Mouse (Mus musculus) thymus, postnatal 36 days (tissue): Measurements from ENCODE around the gene Kcnq2.

ENCODE experiments used
- DNase-seq, 2 experiments: peaks; one replicate each; pipeline ENCODE4 v3.0.0; 2022; ENCODE audit warnings: mixed read lengths in 2 of 2

Kcnq2 gene

DNA sequence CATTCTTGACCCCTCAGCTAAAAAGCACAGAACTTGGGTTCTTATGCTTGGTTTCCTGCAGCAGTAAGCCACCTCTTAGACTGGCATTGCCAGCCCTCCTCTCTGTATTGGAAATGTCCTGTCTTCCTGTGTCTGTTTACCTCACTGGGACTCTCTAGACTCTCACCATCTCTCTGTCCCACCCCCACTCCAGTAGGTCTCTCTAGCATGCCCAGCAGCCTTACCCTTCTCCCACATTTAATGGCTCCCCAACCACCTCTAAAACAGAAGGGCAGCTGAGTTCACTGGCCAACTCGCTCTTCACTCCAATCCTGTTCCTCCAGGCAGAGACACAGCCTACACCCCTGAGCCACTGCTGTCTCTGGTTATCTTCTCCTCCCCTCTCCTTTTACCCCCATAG is 33.5 kb downstream of the Kcnq2 start:
- DNase-seq: no peak

DNA sequence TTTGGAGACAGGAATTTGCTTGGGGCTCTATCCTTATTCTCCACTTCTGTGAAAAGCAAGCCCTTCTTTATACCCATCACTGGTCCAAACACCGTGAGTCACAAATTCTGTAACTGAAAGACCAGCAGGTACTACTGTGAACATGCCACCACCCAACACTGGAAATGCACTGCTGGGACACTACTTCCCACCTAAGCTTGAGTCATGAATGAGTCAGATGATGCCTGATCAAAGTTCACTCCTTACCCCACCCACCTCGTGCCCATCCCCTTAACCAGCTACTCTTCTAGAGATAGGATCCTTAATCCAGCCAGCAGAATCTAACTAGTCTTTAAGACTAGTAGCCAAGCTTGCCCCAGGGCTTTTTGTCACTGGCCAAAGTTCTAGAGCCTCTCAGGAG is 35.0 kb downstream of the Kcnq2 start:
- DNase-seq: no peak

- no peak for DNase-seq
Measured at GRCm38 (mm10) chr2:181090123-181090522, 45.0 kb downstream of the Kcnq2 start.

- no peak for DNase-seq
Measured at GRCm38 (mm10) chr2:181084997-181085396, 50.1 kb downstream of the Kcnq2 start.

DNA sequence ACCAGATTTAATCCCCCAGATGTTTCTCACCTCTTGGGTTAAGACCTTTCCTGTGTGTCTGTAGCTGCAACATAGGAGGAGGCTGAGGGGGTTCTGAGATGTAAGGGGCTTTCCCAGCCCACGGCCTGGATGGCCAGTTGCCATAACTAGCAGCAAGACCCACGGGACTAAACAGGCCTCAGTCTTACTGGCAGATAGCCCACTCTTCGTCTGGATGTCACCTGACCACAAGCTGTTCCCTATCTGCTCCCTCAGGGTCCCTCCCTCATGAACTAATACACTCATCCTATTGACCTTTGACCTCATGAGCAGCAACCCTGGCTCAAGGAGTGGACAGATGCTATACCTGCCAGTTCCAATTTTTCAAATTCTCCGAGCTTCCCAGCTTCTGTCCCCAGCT is 51.2 kb downstream of the Kcnq2 start:
- DNase-seq: no peak

DNA sequence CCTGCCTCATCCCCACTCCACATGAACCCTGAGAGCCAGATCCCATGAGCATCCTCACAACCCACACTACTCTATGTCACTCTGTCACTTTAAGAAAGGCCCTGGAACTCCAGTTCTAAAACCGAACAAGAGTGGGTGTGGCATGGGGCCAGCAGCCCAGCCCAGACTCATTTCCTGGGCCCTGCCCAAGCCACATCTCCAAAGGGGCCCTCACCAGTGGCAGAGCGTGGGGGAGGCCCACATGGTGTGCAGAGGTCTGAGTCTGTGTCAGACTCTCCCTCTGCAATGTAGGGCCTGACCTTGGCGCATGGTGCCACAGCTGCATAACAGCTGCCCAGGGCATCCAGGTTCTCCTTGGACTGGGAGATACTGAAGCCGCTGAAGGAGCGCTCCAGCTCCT is 54.2 kb downstream of the Kcnq2 start:
- DNase-seq: no peak

GRCm38 (mm10) chr2:181079518-181079917 is 55.6 kb downstream of the Kcnq2 start:
- no peak for DNase-seq

GRCm38 (mm10) chr2:181078908-181079307 is 56.2 kb downstream of the Kcnq2 start:
- no peak for DNase-seq

DNA sequence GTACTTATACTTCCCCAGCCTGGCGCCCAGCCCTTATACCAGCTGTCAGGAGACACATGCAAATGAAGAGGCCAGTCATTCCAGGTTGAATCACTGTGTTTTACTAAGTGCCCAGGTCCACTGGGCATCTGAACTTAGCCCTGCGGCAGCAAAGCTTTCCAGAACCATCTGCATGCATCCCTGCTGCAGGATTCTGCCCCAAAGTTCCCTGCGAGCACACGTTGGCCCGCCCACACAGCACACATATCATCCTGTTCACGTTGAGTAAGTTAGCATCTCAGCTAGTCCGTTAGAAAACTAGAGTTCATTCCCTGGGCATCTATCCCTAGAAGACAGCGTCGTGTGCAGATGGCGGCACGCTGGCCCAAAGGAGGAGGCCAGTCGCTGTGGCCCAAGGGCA is 59.6 kb downstream of the Kcnq2 start:
- no peak for DNase-seq

DNA sequence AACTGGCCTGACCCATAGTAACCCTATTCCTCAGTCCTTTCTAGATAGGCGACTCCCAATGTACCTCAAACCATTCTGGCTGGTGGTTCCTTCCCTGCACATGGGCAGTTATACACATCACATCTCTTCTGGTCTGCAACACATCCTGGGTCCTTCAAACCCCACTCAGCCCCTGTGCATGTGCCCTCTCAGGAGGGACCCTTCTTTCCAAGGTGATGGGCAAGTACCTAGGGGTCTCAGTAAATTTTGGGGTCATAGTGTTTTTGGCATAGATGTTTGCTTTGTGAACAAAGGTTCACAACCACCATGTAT is 62.7 kb downstream of the Kcnq2 start:
- no peak for DNase-seq

DNA sequence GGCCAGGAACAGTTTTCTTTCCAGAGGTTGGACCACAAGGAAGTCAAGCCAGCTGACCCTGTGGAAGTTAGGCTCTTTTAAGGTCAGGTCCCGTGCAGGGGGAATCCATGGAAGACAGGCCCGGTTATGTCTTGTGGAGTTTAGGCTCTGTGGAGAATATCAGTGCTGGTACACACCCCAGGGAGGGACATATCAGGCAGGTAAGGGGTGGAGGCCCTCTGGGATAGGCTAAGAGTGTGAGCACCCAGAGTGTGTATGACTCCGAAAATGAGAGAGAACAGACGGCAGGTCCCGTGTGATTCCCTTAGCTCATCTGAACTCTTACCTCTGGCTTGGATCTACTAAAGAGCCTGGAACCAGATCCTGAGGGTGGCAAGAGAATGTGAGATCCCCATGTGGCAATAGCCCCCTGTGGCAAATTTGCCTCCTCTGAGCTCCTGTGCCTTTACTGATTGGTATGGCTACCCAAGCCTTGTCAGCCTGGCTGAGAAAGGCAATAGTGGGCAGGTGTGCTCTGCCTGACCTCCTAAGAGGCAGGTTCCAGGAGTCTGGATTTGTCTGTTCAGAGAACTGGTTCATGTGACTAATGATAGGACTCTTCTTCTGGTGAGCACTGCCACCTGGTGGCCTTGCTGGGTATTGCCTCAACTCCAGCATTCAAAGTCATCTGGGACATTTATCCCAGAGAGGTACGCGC is 63.2 kb downstream of the Kcnq2 start:
- DNase-seq: peak; percentile 40 to 57

DNA sequence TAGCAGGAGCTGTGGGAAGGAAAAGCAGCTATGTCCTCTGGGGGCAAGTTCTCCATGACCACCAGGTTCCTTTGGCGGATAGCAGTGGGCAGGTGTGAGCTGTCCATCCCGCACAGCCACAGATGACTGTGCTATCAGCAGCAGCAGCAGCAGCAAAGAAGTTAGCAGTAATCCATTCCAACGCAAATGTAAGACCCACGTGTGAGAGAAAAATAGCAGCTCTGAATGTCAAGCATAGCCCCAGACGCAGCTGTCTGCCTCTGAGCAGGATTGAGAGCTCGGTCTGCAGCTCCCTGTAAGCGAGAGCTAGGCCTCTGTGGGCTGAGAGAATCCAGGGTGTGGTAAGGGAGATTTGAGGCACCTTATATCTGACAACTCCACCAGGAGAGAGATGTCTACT is 65.0 kb downstream of the Kcnq2 start:
- DNase-seq: no peak

GRCm38 (mm10) chr2:181068499-181068898 is 66.6 kb downstream of the Kcnq2 start:
- no peak for DNase-seq

DNA sequence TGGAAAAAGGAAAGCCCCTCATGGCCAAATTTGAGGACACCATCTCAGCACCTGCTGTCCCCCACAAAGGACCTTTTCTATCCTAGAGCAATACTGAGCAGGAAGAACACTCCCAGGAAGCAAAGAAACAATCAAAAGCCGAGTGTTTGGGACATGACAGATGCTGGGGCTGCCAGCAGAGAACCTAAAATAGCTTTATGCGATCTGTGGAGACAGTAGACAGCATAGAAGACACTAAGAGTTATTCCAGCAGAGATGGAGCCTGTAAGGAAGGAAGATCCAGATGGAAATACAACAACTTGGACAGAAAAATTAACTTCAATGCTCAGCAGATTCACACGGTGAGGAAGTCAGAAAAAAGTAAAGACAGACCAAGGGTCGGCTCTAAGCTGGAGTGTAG is 69.3 kb downstream of the Kcnq2 start:
- DNase-seq: no peak

GRCm38 (mm10) chr2:181060127-181060526 is 75.0 kb downstream of the Kcnq2 start:
- peak; percentile 40 to 53 for DNase-seq

GRCm38 (mm10) chr2:181058193-181058592 is 76.9 kb downstream of the Kcnq2 start:
- DNase-seq: no peak

DNA sequence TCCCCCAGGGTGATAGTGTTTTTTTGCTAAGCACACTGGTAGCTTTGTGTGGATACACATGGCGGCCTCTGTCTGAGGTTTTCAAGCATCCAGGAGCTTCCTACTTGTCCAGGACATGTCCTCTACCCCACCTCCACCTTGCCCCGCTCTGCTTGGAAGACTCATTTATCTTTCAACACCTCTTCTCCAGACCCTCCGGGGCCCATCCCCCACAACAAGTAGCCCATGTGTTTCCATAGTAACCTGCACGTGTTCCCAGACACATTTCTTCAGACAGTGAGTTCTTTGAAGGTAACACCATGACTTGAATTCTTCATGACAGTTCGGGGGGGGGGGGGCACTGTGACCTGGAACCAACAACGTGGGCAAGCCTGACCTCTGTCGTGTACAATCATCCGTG is 77.8 kb downstream of the Kcnq2 start:
- no peak for DNase-seq

DNA sequence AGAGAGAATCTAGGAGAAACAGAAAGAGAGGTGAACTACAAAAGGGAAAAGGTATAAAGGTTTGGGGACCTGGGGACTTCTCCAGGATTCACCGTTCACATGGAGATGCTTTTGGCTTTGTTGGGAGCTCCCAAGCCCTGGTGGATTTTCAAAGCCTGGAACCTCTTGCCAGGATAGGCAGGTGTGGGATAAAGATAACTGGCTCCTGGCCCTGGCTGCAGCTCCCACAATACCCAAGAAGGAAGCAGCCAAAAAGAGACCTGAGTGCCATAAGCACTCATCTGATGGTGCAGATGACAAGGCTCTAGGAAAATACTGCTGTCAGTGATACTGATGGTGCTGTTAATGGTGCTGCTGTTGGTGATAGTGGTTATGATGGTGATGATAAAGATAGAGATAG is 82.9 kb downstream of the Kcnq2 start:
- no peak for DNase-seq

DNA sequence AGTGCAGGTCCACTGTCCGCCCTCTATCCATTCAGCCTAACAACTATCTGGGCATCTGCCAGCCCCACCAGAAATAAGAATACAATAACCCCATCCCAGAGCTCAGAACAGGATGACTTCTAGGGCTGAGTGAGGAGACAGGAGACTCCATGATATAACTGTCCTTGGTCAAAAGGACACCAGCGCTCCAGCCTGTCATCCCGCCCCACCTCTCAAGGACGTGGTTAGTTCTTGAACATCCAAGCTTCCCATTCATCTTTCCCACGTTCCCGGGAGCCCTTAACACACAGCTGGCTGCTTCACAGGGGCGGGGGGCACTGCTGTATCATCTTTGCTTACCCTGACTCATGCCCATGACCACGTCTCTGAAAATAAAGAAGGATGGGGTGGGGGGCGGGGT is 86.1 kb downstream of the Kcnq2 start:
- no peak for DNase-seq

GRCm38 (mm10) chr2:181048252-181048945 is 86.7 kb downstream of the Kcnq2 start:
- no peak for DNase-seq

- DNase-seq: no peak
Measured at GRCm38 (mm10) chr2:181044001-181044400, 91.1 kb downstream of the Kcnq2 start.

DNA sequence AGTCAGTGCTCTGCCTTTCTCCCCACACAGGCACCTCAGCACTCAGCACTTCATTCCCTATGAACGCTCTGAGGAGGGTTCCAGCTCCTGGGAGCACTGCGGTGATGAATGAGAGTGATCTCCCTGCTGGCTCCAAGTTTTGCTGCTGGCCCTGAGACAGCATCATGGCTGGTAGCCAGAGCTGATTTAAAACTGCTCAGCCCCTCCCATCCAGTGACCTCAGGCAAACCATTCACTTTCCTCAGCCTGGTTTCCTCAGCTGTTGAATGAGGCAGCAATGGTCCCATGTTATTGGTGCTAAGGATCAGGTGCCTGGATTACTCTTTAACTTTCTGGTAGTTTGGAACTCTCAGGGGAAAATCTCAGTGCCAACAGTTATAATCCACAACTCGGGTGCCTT is 91.7 kb downstream of the Kcnq2 start, which contains the start of gene Chrna4:
Chrna4 (minus strand) TSS at position 110 of the 400 bp plus-strand sequence.
- no peak for DNase-seq

DNA sequence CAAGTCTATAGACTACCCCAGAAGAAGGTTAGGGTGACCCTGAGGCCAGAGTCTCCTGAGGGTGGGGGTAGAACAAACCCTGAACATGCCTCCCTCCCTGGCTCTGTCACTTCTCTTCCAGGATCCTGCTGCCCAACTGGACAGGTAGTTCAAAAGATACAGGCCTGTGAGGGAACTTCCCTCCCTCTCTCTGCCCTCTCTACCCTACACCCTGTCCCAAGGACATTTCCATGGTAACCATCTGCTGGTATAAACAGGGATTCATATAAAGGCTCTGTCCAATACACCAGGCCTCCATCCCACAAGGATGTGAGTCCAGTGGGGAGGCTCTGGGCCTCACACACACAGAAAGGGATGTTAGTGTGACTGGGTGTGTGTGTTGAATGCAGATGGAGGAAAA is 92.7 kb downstream of the Kcnq2 start:
- no peak for DNase-seq

DNA sequence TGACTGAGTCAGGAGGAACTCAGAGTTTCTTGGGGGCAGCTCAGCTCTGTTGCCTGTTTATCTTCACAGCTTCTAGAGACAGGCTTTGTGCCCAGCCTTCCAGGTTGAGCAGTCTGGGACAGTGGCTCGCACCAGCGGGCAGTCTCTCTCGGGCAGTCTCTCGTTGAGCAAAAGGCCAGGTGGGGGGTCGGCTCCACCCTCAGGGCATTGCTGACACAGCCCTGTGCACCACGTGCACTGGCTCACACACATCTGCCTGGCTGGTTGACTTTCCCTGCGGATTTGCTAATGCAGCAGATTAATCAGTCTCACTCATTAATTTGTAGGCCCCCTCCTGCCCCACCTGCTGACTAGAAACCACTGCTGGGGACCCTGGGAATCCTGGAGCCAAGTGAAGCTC is 93.2 kb downstream of the Kcnq2 start:
- no peak for DNase-seq

DNA sequence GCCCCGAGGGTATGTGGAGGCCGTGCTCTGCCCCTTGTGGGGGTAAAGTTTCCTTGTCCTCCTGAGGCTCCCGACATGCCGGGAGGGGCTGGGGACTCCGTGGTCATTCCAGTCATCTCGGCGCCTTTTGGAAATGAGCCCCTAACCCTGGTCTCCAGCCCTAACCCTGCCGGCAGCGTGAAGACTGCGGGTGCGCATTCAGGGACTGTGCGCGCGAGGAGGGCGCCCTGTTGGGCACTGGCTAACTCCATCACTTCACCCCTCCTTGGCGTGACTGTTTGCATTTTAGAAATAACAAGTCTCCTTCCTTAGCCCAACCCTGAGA is 95.8 kb downstream of the Kcnq2 start:
- no peak for DNase-seq
